In the genomic region with DNA sequence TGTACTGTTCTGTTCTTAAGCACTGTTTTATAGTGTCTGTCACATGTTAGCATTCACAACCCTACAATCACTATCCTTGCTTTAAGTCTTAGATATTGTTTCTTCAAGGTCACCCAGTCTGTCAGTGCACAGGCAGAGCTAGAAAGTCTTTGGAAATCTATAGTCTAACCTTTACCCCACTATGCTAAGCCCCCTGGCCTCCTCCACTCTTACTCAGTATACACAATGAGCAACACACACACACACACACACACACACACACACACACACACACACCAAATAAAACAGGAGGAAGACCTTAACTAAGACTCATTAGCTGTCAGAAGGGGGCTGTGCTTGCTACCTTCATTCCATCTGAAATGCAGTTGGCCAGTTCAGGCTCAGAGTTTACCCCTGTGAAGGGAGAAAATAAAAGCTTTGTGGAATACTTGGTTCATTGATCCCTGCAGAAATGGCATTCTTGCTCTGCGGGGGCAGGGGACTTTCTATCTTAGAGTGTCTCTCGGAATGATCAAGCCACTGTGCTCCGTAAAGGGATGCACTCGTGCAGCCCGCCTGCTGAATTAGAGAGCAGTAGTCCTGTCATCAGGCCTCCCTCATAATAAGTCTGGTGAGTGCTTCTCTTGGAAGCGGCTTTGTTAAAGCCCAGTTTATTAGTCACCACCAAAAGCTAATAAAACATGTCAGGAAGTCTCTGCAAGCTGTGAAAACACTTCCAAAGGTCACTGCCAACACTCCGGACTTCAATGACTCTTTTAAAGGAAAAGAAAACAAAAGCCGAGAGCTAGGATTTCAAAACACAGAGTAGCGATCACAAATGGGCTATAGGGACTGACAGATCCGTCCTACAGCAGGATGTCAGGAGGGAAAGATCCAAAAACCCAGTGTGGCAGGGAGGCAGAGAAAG, we compare ENCODE assay signal across 9 mouse cellular contexts.
DNase-seq lines count a peak whose midpoint lies in the region; ATAC-seq lines count a peak whose summit lies in the region.
"Had no signal": no experiment of that assay in that cellular context is flagged by ENCODE, and none has a peak within 500 bp of the region (broad histone marks: within the 10 kb centered on the region; RNA-seq: fewer than 3 reads in every experiment).

No protein-coding gene starts in this region.

- no peak overlapping the region for H3K27ac ChIP-seq in forebrain, embryonic 13.5 days
- H3K27ac ChIP-seq in forebrain, embryonic 15.5 days (replicated peaks): no peak overlapping the region
- H3K27ac ChIP-seq in brown adipose tissue, adult 24 weeks (replicated peaks; ENCODE audit: low read depth, low read length): no peak overlapping the region
- H3K27ac ChIP-seq in kidney, embryonic 15.5 days: peak overlapping the region; percentile 39; the same call in 1 of the 2 replicates
- H3K27ac ChIP-seq in midbrain, embryonic 13.5 days: no peak overlapping the region
- H3K27ac ChIP-seq in forebrain, embryonic 16.5 days (ENCODE audit: low read length): no peak overlapping the region

- no peak overlapping the region for H3K4me2 ChIP-seq in forebrain, embryonic 13.5 days
- no peak overlapping the region for H3K4me2 ChIP-seq in forebrain, embryonic 15.5 days (replicated peaks)
- H3K4me2 ChIP-seq in kidney, embryonic 15.5 days: peak overlapping the region; percentile 10; the same call in 1 of the 2 replicates
- peak overlapping the region; percentile 19; the same call in 1 of the 2 replicates for H3K4me2 ChIP-seq in midbrain, embryonic 13.5 days (replicated peaks)
- H3K4me2 ChIP-seq in forebrain, embryonic 16.5 days (ENCODE audit: low read length): no peak overlapping the region

- no peaks in the 10 kb centered on the region for H3K27me3 ChIP-seq in forebrain, embryonic 13.5 days
- no peaks in the 10 kb centered on the region for H3K27me3 ChIP-seq in forebrain, embryonic 15.5 days
- H3K27me3 ChIP-seq in kidney, embryonic 15.5 days: 0 out of 2 replicates have a peak, but pooled peaks cover 6% of the 10 kb centered on the region
- no peaks in the 10 kb centered on the region for H3K27me3 ChIP-seq in midbrain, embryonic 13.5 days
- H3K27me3 ChIP-seq in forebrain, embryonic 16.5 days (replicated peaks; ENCODE audit: control insufficient read depth, insufficient read depth, low read length): no peaks in the 10 kb centered on the region

- H3K9me3 ChIP-seq in forebrain, embryonic 13.5 days (replicated peaks): no peaks in the 10 kb centered on the region
- no peaks in the 10 kb centered on the region for H3K9me3 ChIP-seq in forebrain, embryonic 15.5 days
- no peaks in the 10 kb centered on the region for H3K9me3 ChIP-seq in kidney, embryonic 15.5 days (replicated peaks)
- H3K9me3 ChIP-seq in midbrain, embryonic 13.5 days: no peaks in the 10 kb centered on the region
- no peaks in the 10 kb centered on the region for H3K9me3 ChIP-seq in forebrain, embryonic 16.5 days (ENCODE audit: control insufficient read depth, low read length)

- H3K4me3 ChIP-seq in forebrain, embryonic 13.5 days: no peak overlapping the region
- no peak overlapping the region for H3K4me3 ChIP-seq in forebrain, embryonic 15.5 days
- H3K4me3 ChIP-seq in brown adipose tissue, adult 24 weeks (ENCODE audit: insufficient read depth, low read depth, low read length): 0 out of 2 replicates have a peak overlapping the region, but pooled peaks have one; percentile 17
- H3K4me3 ChIP-seq in kidney, embryonic 15.5 days (replicated peaks): no peak overlapping the region
- no peak overlapping the region for H3K4me3 ChIP-seq in midbrain, embryonic 13.5 days (replicated peaks)
- H3K4me3 ChIP-seq in forebrain, embryonic 16.5 days (replicated peaks; ENCODE audit: low read length): no peak overlapping the region

- ATAC-seq in forebrain, embryonic 13.5 days: peak; percentile 21; the same call in 1 of the 2 replicates
- ATAC-seq in forebrain, embryonic 15.5 days (replicated peaks): no peak
- ATAC-seq in kidney, embryonic 15.5 days (replicated peaks; ENCODE audit: low FRiP score): peak; percentile 91
- peak; percentile 72 for ATAC-seq in midbrain, embryonic 13.5 days
- ATAC-seq in forebrain, embryonic 16.5 days: no peak

- DNase-seq in layer of hippocampus, postnatal 36 days: no peak
- no peak for DNase-seq in cerebellum, postnatal 4 days (ENCODE audit: low spot score in 2 of 2)
- DNase-seq: gastrocnemius, postnatal 25 days had no signal

- peak overlapping the region; percentile 12; the same call in 1 of the 2 replicates for H3K9ac ChIP-seq in forebrain, embryonic 13.5 days
- H3K9ac ChIP-seq in forebrain, embryonic 15.5 days (replicated peaks): no peak overlapping the region
- no peak overlapping the region for H3K9ac ChIP-seq in kidney, embryonic 15.5 days
- H3K9ac ChIP-seq in midbrain, embryonic 13.5 days (replicated peaks): 0 out of 2 replicates have a peak overlapping the region, but pooled peaks have one; percentile 12
- no peak overlapping the region for H3K9ac ChIP-seq in forebrain, embryonic 16.5 days (replicated peaks; ENCODE audit: low read depth, low read length)

- H3K36me3 ChIP-seq in forebrain, embryonic 13.5 days (ENCODE audit: poor library complexity, severe bottlenecking): no peaks in the 10 kb centered on the region
- no peaks in the 10 kb centered on the region for H3K36me3 ChIP-seq in forebrain, embryonic 15.5 days
- no peaks in the 10 kb centered on the region for H3K36me3 ChIP-seq in kidney, embryonic 15.5 days
- no peaks in the 10 kb centered on the region for H3K36me3 ChIP-seq in midbrain, embryonic 13.5 days
- no peaks in the 10 kb centered on the region for H3K36me3 ChIP-seq in forebrain, embryonic 16.5 days (ENCODE audit: control insufficient read depth, insufficient read depth)

- peaks cover 12% of the 10 kb centered on the region for H3K4me1 ChIP-seq in forebrain, embryonic 13.5 days
- H3K4me1 ChIP-seq in forebrain, embryonic 15.5 days: no peaks in the 10 kb centered on the region; the same call in 1 of the 2 replicates
- peaks cover 7% of the 10 kb centered on the region; the same call in 1 of the 2 replicates for H3K4me1 ChIP-seq in brown adipose tissue, adult 24 weeks (ENCODE audit: control insufficient read depth, insufficient read depth, insufficient read length, low read length)
- peaks cover 16% of the 10 kb centered on the region for H3K4me1 ChIP-seq in kidney, embryonic 15.5 days
- H3K4me1 ChIP-seq in midbrain, embryonic 13.5 days (replicated peaks): peaks cover 9% of the 10 kb centered on the region
- no peaks in the 10 kb centered on the region for H3K4me1 ChIP-seq in forebrain, embryonic 16.5 days (replicated peaks; ENCODE audit: control insufficient read depth, insufficient read depth, low read length)

- WGBS in forebrain, embryonic 13.5 days: 24% methylated on average over 10 of the region's 10 CpGs
- WGBS in forebrain, embryonic 15.5 days: 18% methylated on average over 10 of the region's 10 CpGs
- WGBS in kidney, embryonic 15.5 days: 6% methylated on average over 10 of the region's 10 CpGs
- 11% methylated on average over 10 of the region's 10 CpGs for WGBS in midbrain, embryonic 13.5 days
- WGBS in forebrain, embryonic 16.5 days: 20% methylated on average over 10 of the region's 10 CpGs

Comparison
In these comparisons a context has a peak if more than half of its experiments do, and no peak if none do; other contexts are left out.
1. ATAC-seq: peak in forebrain, embryonic 13.5 days (single experiment), kidney, embryonic 15.5 days (single experiment) and midbrain, embryonic 13.5 days (single experiment); none in forebrain, embryonic 15.5 days (single experiment) and forebrain, embryonic 16.5 days (single experiment).
2. H3K9ac ChIP-seq: peak in forebrain, embryonic 13.5 days (single experiment) and midbrain, embryonic 13.5 days (single experiment); none in forebrain, embryonic 15.5 days (single experiment), kidney, embryonic 15.5 days (single experiment) and forebrain, embryonic 16.5 days (single experiment).
3. H3K4me2 ChIP-seq: peak in kidney, embryonic 15.5 days (single experiment) and midbrain, embryonic 13.5 days (single experiment); none in forebrain, embryonic 13.5 days (single experiment), forebrain, embryonic 15.5 days (single experiment) and forebrain, embryonic 16.5 days (single experiment).